Mouse (Mus musculus) midbrain, embryonic 14.5 days (tissue): ENCODE measurements around the gene Map4k3. TPM values are rescaled to one million over a fixed set of nuclear protein-coding genes. Genes with fewer than 3 reads are reported as not detected.
"Not testable (repeated sequence)": the region's sequence is repeated elsewhere in the genome, so short reads cannot be mapped to it uniquely, and the experiment has no call there.

Experiments used
- ATAC-seq: fragments of 200-750 bp; cut with Nextera tagmentation; 2 replicates; pipeline ENCODE4 v1.8.0; 2017; ENCODE audit warnings: moderate number of reproducible peaks, moderate library complexity; ENCODE audit not compliant: low FRiP score, low TSS enrichment
- DNase-seq: peaks from one replicate; pipeline ENCODE4 v3.0.0-alpha.2; 2015
- H3K27ac ChIP-seq: fragments of 300-500 bp; sonication (generic); replicated peaks from 2 replicates; pipeline ENCODE4 v1.5.1; 2014; ENCODE audit warnings: mild to moderate bottlenecking, low read depth, low read length, moderate library complexity
- H3K27me3 ChIP-seq: fragments of 300-500 bp; sonication (generic); 2 replicates; pipeline ENCODE4 v1.6.1; 2014; ENCODE audit warnings: low read length, control low read depth, mixed read lengths; ENCODE audit not compliant: control insufficient read depth, insufficient read depth
- H3K36me3 ChIP-seq: fragments of 300-500 bp; sonication (generic); 2 replicates; pipeline ENCODE4 v1.6.1; 2014; ENCODE audit warnings: low read length, control low read depth; ENCODE audit not compliant: control insufficient read depth, insufficient read depth
- H3K4me1 ChIP-seq: fragments of 300-500 bp; sonication (generic); 2 replicates; pipeline ENCODE4 v1.6.1; 2014; ENCODE audit warnings: mild to moderate bottlenecking, antibody characterized with exemption, low read length, control low read depth; ENCODE audit not compliant: control insufficient read depth, insufficient read depth
- H3K4me2 ChIP-seq: fragments of 300-500 bp; sonication (generic); 2 replicates; pipeline ENCODE4 v1.6.1; 2014; ENCODE audit warnings: mild to moderate bottlenecking, low read length, moderate library complexity
- H3K4me3 ChIP-seq: fragments of 300-500 bp; sonication (generic); replicated peaks from 2 replicates; pipeline ENCODE4 v1.5.1; 2014; ENCODE audit warnings: low read depth, low read length
- H3K9ac ChIP-seq: fragments of 300-500 bp; sonication (generic); replicated peaks from 2 replicates; pipeline ENCODE4 v1.6.1; 2014; ENCODE audit warnings: mild to moderate bottlenecking, low read length, moderate library complexity
- H3K9me3 ChIP-seq: fragments of 300-500 bp; sonication (generic); 2 replicates; pipeline ENCODE4 v1.6.1; 2016; ENCODE audit warnings: low read length, control low read depth, mixed read lengths; ENCODE audit not compliant: control insufficient read depth
- WGBS: fragments of 180-500 bp; shearing (Covaris S2); extraction: QIAGEN DNeasy Blood & Tissue Kit; methylation state at CpG from one replicate; pipeline ENCODE4 v1.1.7; 2014; 5-methylcytosine and 5-hydroxymethylcytosine counted together
- polyA plus RNA-seq: library from polyadenylated mRNA; unstranded; fragments of >200 nt; fragmentation: Nextera tagmentation; extraction: Ambion mirVana; gene quantifications from 2 replicates; pipeline ENCODE4 v1.2.1, GENCODE M21; 2014

The Map4k3 gene
- polyA plus RNA-seq, 1 experiment from 2014 or later, result 39.7 TPM

GRCm38 (mm10) chr17:80568842-80569601 is 159.3 kb downstream of the Map4k3 start:
- Histone ChIP-seq H3K9ac (no peak overlapping the region), H3K9me3 (0 out of 2 replicates have a peak, but pooled peaks cover 4% of the 10 kb centered on the region), H3K27me3 (no peaks in the 10 kb centered on the region), H3K4me2 (no peak overlapping the region), H3K4me3 (no peak overlapping the region), H3K4me1 (no peaks in the 10 kb centered on the region), H3K36me3 (no peaks in the 10 kb centered on the region), H3K27ac (no peak overlapping the region)
- WGBS, result 91% methylated on average over 6 of the region's 6 CpGs
- ATAC-seq (no peak), DNase-seq (no peak)

DNA sequence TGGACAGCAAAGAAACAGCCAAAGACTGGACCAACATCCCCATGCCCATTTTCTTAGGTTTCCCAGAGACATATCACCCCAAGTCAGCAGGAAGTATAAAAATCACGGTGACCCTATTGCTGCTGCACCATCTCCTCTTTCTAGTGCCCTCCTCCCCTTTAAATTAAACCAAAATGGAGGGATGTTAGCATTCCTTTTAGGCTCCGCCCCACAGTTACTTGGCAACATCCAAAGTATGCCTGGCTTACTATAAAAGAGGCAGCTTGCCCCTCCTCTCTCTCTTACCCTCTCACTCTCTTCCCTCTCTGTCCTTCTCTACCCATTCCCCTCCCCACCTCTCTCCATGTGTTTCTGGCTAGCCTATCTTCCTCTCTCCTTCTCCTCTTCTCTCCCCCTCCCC is 159.8 kb downstream of the Map4k3 start:
- DNase-seq (no peak), ATAC-seq (no peak)
- H3K9me3 ChIP-seq, result 0 out of 2 replicates have a peak, but pooled peaks cover 4% of the 10 kb centered on the region
- no peak overlapping the region for H3K27ac ChIP-seq
- H3K27me3 ChIP-seq, result no peaks in the 10 kb centered on the region
- 75% methylated on average over 2 of the region's 2 CpGs for WGBS
- H3K4me3 ChIP-seq, result no peak overlapping the region
- H3K4me1 ChIP-seq, result no peaks in the 10 kb centered on the region
- H3K36me3 ChIP-seq, result no peaks in the 10 kb centered on the region
- H3K9ac ChIP-seq, result no peak overlapping the region
- no peak overlapping the region for H3K4me2 ChIP-seq

DNA sequence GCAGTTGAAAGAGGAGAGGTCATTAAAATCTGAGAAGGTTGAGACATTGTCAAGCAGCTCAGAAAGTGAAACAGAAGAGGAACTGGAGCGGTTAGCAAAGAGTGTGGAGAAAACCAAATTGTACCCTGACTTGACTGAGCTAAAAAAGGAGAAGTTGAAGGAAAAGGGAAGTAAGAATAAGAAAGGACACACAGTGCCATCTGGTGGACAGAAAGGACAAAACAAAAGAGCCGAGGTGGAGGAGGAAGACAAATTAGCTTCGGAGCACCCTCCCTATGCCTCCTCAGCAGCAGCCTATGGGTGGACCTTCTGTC is 163.7 kb downstream of the Map4k3 start:
- peak; percentile 43 for DNase-seq
- WGBS, result 70% methylated on average over 3 of the region's 3 CpGs

DNA sequence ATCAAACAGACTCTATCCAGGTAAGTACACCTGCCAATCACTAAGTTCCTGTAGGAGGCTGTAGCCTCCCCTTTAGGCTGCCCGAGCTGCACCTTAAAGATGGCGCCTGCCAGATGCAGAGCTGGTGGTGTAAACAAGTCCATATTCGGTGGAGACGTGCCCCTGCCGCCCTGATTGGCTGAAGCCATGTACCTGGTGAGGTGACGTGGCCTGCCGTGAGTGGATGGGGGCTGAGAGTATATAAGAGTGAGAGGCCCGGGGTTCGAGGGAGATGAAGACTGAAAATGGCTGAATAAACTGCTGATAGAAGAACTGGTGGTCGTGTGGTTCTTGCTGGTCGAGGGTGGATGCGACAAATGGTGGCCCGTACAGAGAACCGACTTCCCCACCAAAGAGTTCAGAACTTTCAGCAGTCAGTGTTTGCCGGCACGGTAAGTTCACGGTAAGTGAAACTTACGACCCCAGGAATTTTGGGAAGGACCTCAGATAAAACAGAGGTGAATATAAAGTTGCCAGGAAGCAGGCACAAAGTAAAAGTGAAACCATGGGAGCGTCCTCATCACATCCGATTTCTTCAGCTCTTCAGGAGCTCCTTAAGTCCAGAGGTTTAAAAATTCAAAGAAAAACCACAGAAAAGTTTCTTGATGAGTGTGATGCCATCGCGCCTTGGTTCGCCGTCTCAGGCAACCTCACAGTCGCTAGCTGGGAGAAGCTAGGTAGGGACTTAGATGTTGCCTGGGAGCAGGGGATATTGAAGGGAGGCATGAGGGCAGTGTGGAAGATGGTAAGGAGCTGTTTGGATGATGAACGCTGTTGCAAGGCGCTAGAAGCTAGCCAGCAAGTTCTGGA is 164.3 kb downstream of the Map4k3 start:
- DNase-seq, H3K4me1 ChIP-seq, ATAC-seq, H3K27ac ChIP-seq, H3K27me3 ChIP-seq, H3K4me3 ChIP-seq, H3K9me3 ChIP-seq, H3K4me2 ChIP-seq, H3K36me3 ChIP-seq, H3K9ac ChIP-seq: not testable (repeated sequence)
- 96% methylated on average over 27 of the region's 27 CpGs for WGBS

More for the DNA sequence above, 163.7 kb downstream of the Map4k3 start:
- Histone ChIP-seq H3K27me3 (no peaks in the 10 kb centered on the region), H3K27ac (no peak overlapping the region), H3K9me3 (0 out of 2 replicates have a peak, but pooled peaks cover 4% of the 10 kb centered on the region), H3K4me3 (no peak overlapping the region), H3K9ac (no peak overlapping the region), H3K4me2 (no peak overlapping the region), H3K36me3 (no peaks in the 10 kb centered on the region), H3K4me1 (no peaks in the 10 kb centered on the region)
- ATAC-seq, result no peak

- 0 out of 2 replicates have a peak, but pooled peaks cover 4% of the 10 kb centered on the region for H3K9me3 ChIP-seq
- WGBS, result 76% methylated on average over 5 of the region's 5 CpGs
- no peak overlapping the region for H3K27ac ChIP-seq
- no peaks in the 10 kb centered on the region for H3K4me1 ChIP-seq
- no peak overlapping the region for H3K9ac ChIP-seq
- no peak for ATAC-seq
- H3K36me3 ChIP-seq, result no peaks in the 10 kb centered on the region
- no peak overlapping the region for H3K4me3 ChIP-seq
- H3K4me2 ChIP-seq, result no peak overlapping the region
- DNase-seq, result no peak
- H3K27me3 ChIP-seq, result no peaks in the 10 kb centered on the region
These were observed 165.5 kb downstream of the Map4k3 start for GRCm38 (mm10) chr17:80562792-80563191.

GRCm38 (mm10) chr17:80560669-80561401 is 167.4 kb downstream of the Map4k3 start:
- Histone ChIP-seq H3K4me2 (peak overlapping the region; percentile 27; the same call in 1 of the 2 replicates), H3K36me3 (0 out of 2 replicates have a peak, but pooled peaks cover 2% of the 10 kb centered on the region), H3K27ac (no peak overlapping the region), H3K27me3 (no peaks in the 10 kb centered on the region), H3K4me1 (no peaks in the 10 kb centered on the region), H3K4me3 (no peak overlapping the region), H3K9me3 (0 out of 2 replicates have a peak, but pooled peaks cover 4% of the 10 kb centered on the region), H3K9ac (no peak overlapping the region)
- no peak; the same call in 1 of the 2 replicates for ATAC-seq
- peak; percentile 91 for DNase-seq
- WGBS, result 22% methylated on average over 12 of the region's 12 CpGs

DNA sequence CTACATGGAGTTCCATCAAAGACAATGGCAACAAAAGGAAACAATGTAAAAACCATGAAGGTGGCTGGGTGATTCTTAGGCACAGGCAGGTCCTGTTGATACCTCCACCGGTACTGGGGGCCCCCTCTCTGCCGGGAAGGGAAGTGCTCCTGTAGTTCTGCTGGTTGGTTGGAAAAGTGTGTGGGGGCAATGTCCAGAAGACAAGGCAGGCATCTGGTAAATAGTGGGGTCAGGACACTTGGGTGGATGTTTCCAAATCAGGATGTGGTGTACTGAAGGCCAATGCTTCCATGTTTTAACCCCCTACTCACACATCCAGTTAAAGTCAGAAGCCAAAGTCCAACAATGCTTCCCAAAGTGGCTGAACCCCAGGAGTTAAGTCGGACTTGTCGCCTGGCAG is 168.5 kb downstream of the Map4k3 start:
- Histone ChIP-seq H3K4me2 (no peak overlapping the region), H3K27ac (no peak overlapping the region), H3K4me1 (no peaks in the 10 kb centered on the region), H3K9ac (no peak overlapping the region), H3K27me3 (no peaks in the 10 kb centered on the region), H3K4me3 (no peak overlapping the region), H3K9me3 (no peaks in the 10 kb centered on the region), H3K36me3 (0 out of 2 replicates have a peak, but pooled peaks cover 2% of the 10 kb centered on the region)
- 87% methylated on average over 4 of the region's 4 CpGs for WGBS
- no peak for DNase-seq
- no peak for ATAC-seq

DNA sequence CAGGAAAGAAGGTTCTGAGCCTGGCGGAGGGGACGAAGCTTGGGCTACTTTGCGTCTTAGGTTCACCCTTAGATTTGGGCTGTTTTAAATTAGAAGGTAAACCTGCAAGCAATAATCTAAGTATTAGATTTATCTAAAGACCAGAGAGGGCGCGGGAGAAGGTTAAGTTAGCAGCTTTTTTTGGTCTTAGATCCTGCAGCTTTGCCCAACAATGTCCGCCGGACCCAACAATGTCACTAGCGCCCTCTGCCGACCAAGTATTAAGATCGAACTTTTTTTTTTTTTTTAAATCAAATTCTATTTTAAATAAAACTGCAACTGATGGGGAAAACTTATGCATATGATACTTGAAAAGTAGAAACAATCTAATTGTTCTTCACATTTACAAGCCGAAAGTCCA is 169.2 kb downstream of the Map4k3 start:
- Histone ChIP-seq H3K27ac (no peak overlapping the region), H3K9me3 (no peaks in the 10 kb centered on the region), H3K27me3 (no peaks in the 10 kb centered on the region), H3K4me2 (no peak overlapping the region), H3K4me3 (no peak overlapping the region), H3K4me1 (no peaks in the 10 kb centered on the region), H3K36me3 (0 out of 2 replicates have a peak, but pooled peaks cover 2% of the 10 kb centered on the region), H3K9ac (no peak overlapping the region)
- ATAC-seq, result no peak
- peak; percentile 72 for DNase-seq
- WGBS, result 39% methylated on average over 11 of the region's 11 CpGs
